Mouse (Mus musculus): ENCODE results near the gene Gzmm. TPM values are rescaled to one million over a fixed set of nuclear protein-coding genes. Genes with fewer than 3 reads are reported as not detected.

The Gzmm gene
- total and polyA plus RNA-seq, 2 experiments = 0.09 to 0.37 TPM

DNA sequence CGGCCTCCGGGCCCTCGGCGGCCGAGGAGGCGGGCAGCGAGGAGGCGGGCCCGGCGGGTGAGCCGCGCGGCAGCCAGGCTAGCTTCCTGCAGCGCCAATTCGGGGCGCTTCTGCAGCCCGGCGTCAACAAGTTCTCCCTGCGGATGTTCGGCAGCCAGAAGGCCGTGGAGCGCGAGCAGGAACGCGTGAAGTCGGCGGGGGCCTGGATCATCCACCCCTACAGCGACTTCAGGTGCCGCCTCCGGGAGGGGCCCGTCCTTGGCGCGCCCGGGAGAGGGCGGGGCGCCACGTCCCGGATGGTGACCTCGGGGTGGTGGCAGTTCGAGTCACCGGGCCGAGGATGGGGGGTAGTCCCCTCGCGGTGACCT lies 28.2 kb downstream of the Gzmm start:
- no peak for DNase-seq (ENCODE audit: extremely low read depth, low read depth, low spot score)
- peak overlapping the region; percentile 64; the same call in 1 of the 2 replicates for H3K4me3 ChIP-seq (ENCODE audit: insufficient read depth, low read depth, low read length)
- under 1% methylated on average over 43 of the region's 44 CpGs for WGBS
- H3K27me3 ChIP-seq (ENCODE audit: control insufficient read depth, insufficient read depth, low read length) = peaks cover 10% of the 10 kb centered on the region
- no peaks in the 10 kb centered on the region for H3K79me2 ChIP-seq (ENCODE audit: control insufficient read depth, insufficient read depth, low read length)
- no peaks in the 10 kb centered on the region for H3K36me3 ChIP-seq (ENCODE audit: control insufficient read depth, insufficient read depth, low read length)
- H3K9ac ChIP-seq (ENCODE audit: low read depth, low read length) = no peak overlapping the region
- no peak for TF ChIP-seq CTCF (IDR thresholded peaks at IDR 0.05; ENCODE audit: low read depth, low read length)
- no peak for TF ChIP-seq POLR2A (IDR thresholded peaks at IDR 0.05; ENCODE audit: extremely low read depth, insufficient read depth, low read length)
- no peaks in the 10 kb centered on the region for H3K4me1 ChIP-seq (ENCODE audit: control insufficient read depth, insufficient read depth, low read length)
- H3K27ac ChIP-seq (replicated peaks; ENCODE audit: insufficient read depth, low read depth, low read length) = no peak overlapping the region

DNA sequence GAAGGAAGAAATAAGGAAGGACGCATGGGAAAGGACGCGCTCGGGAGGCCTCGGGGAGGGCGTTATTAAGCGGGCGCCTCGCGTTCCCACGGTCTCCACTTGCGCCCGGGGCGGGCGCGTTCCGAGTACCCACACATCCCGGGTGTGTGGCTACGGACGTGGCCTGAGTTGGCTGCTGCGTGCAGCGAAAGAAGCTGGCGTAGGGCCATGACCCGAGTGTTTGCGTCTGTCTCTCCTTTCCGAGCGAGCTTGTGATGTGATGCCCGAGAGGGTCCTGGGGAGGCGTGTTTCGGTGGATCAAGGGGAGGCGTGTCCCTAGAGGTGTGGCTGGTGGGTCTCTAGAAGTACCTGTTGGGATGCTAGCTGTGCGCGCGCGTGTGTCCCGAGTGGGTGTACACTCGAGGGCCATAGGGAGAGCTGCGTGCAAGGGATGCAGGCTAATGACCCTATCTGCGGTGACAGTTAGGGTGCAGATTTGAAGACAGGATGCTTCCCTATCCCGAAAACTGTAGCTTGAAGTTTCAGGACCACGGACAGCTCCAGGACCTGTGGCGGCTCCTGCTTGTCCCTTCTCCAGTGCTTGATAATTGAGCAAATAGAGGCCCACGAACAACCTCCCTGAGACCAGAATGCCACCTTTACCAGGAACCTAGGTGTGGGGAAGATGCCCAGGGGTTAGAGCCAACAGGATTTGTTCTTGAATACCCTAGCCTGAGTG lies 29.0 kb downstream of the Gzmm start:
- peak; percentile 46 for DNase-seq (ENCODE audit: extremely low read depth, low read depth, low spot score)
- Histone ChIP-seq H3K27me3 (ENCODE audit: control insufficient read depth, insufficient read depth, low read length) (peaks cover 10% of the 10 kb centered on the region), H3K4me1 (ENCODE audit: control insufficient read depth, insufficient read depth, low read length) (no peaks in the 10 kb centered on the region), H3K27ac (replicated peaks; ENCODE audit: insufficient read depth, low read depth, low read length) (no peak overlapping the region), H3K79me2 (ENCODE audit: control insufficient read depth, insufficient read depth, low read length) (no peaks in the 10 kb centered on the region), H3K36me3 (ENCODE audit: control insufficient read depth, insufficient read depth, low read length) (no peaks in the 10 kb centered on the region), H3K4me3 (ENCODE audit: insufficient read depth, low read depth, low read length) (no peak overlapping the region), H3K9ac (ENCODE audit: low read depth, low read length) (no peak overlapping the region)
- WGBS = 5% methylated on average over 43 of the region's 43 CpGs
- no peak for TF ChIP-seq CTCF (IDR thresholded peaks at IDR 0.05; ENCODE audit: low read depth, low read length)
- no peak for TF ChIP-seq POLR2A (IDR thresholded peaks at IDR 0.05; ENCODE audit: extremely low read depth, insufficient read depth, low read length)

DNA sequence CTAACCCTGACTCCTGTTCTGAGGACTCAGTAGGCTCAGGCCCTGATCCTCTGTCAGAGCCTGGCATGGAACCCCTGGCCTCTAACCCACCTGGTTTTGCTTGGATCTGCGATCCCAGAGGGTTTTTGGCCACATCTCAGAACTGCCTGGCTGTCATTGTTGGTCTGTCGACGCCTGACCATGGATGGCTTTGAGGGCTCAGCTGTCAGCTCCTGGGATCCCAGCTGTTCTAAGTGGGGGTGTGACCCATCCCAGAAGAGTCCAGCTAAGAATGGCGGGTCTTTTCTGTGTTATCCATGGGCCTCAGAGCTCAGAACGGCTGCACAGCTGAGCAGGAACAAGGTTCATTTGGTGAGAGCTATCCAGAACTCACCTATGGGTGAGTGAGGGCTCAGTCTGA lies 32.3 kb downstream of the Gzmm start:
- no peak overlapping the region for H3K9ac ChIP-seq (ENCODE audit: low read depth, low read length)
- H3K27me3 ChIP-seq (ENCODE audit: control insufficient read depth, insufficient read depth, low read length) = peaks cover 9% of the 10 kb centered on the region
- H3K27ac ChIP-seq (replicated peaks; ENCODE audit: insufficient read depth, low read depth, low read length) = no peak overlapping the region
- no peaks in the 10 kb centered on the region for H3K4me1 ChIP-seq (ENCODE audit: control insufficient read depth, insufficient read depth, low read length)
- no peak for TF ChIP-seq CTCF (IDR thresholded peaks at IDR 0.05; ENCODE audit: low read depth, low read length)
- no peak for TF ChIP-seq POLR2A (IDR thresholded peaks at IDR 0.05; ENCODE audit: extremely low read depth, insufficient read depth, low read length)
- no peak overlapping the region for H3K4me3 ChIP-seq (ENCODE audit: insufficient read depth, low read depth, low read length)
- H3K79me2 ChIP-seq (ENCODE audit: control insufficient read depth, insufficient read depth, low read length) = no peaks in the 10 kb centered on the region
- H3K36me3 ChIP-seq (ENCODE audit: control insufficient read depth, insufficient read depth, low read length) = no peaks in the 10 kb centered on the region
- no peak for DNase-seq (ENCODE audit: extremely low read depth, low read depth, low spot score)
- 56% methylated on average over 5 of the region's 5 CpGs for WGBS

DNA sequence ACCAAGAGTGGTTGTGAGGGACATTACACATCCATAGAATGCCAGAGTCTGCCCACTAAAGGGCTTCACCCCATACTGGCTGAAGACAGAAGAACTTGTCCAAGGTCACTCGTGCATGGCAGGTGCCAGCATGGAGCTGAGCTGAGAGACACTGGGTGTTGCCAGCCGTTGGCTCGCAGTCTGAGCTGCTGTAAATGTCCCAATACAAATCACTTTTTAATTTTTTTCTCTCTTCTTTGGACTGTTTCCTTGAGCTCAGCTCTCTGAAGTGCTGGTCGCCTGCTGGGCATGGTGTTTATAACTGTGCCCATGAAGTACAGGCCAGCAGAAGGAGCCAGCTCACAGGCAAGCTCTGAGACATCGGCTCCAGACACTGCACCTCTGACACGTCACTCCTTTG lies 34.2 kb downstream of the Gzmm start:
- 69% methylated on average over 6 of the region's 6 CpGs for WGBS
- TF ChIP-seq POLR2A (IDR thresholded peaks at IDR 0.05; ENCODE audit: extremely low read depth, insufficient read depth, low read length) (no peak), CTCF (IDR thresholded peaks at IDR 0.05; ENCODE audit: low read depth, low read length) (no peak)
- Histone ChIP-seq H3K4me1 (ENCODE audit: control insufficient read depth, insufficient read depth, low read length) (no peaks in the 10 kb centered on the region), H3K4me3 (ENCODE audit: insufficient read depth, low read depth, low read length) (no peak overlapping the region), H3K79me2 (ENCODE audit: control insufficient read depth, insufficient read depth, low read length) (no peaks in the 10 kb centered on the region), H3K27me3 (ENCODE audit: control insufficient read depth, insufficient read depth, low read length) (no peaks in the 10 kb centered on the region), H3K27ac (replicated peaks; ENCODE audit: insufficient read depth, low read depth, low read length) (no peak overlapping the region), H3K36me3 (ENCODE audit: control insufficient read depth, insufficient read depth, low read length) (no peaks in the 10 kb centered on the region), H3K9ac (ENCODE audit: low read depth, low read length) (no peak overlapping the region)
- DNase-seq (ENCODE audit: extremely low read depth, low read depth, low spot score) = no peak

DNA sequence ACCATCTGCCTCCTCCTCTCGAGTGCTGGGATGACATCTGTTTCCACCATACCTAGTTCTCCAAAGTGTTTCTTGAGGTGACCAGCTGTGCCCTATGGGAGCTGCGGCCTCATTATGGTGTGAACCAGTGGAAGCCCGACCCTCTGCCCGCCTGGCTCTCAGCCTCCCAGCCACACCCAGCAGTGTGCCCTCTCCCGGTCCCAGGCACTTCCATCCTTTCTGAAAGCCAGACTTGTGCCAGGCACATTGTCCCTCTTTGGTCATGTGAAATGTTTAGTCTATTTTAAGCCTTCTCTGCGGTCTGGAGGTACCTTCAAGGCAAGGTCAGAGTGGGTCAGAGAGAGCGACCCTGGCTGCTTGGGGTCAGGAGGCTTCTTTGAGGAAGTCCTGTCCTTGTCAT lies 34.9 kb downstream of the Gzmm start:
- TF ChIP-seq POLR2A (IDR thresholded peaks at IDR 0.05; ENCODE audit: extremely low read depth, insufficient read depth, low read length) (no peak), CTCF (IDR thresholded peaks at IDR 0.05; ENCODE audit: low read depth, low read length) (no peak)
- no peak overlapping the region for H3K9ac ChIP-seq (ENCODE audit: low read depth, low read length)
- no peak overlapping the region for H3K4me3 ChIP-seq (ENCODE audit: insufficient read depth, low read depth, low read length)
- no peak overlapping the region for H3K27ac ChIP-seq (replicated peaks; ENCODE audit: insufficient read depth, low read depth, low read length)
- H3K36me3 ChIP-seq (ENCODE audit: control insufficient read depth, insufficient read depth, low read length) = no peaks in the 10 kb centered on the region
- H3K27me3 ChIP-seq (ENCODE audit: control insufficient read depth, insufficient read depth, low read length) = no peaks in the 10 kb centered on the region
- no peaks in the 10 kb centered on the region for H3K79me2 ChIP-seq (ENCODE audit: control insufficient read depth, insufficient read depth, low read length)
- DNase-seq (ENCODE audit: extremely low read depth, low read depth, low spot score) = no peak
- H3K4me1 ChIP-seq (ENCODE audit: control insufficient read depth, insufficient read depth, low read length) = no peaks in the 10 kb centered on the region
- 78% methylated on average over 7 of the region's 7 CpGs for WGBS

DNA sequence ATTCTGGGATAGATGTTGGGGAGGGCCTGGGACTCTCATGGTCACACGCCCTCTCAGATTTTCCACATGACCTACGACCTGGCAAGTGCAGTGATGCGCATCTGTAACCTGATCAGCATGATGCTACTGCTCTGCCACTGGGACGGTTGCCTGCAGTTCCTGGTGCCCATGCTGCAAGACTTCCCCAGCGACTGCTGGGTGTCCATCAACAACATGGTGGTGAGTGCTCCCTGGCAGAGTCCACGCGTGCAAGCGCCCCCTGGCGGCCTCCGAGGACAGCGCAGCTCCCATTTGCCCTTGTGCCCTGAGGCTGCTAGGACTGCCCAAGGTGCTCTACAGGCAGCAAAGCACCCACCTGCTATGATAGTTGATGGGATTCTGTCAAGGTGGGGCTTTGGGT lies 37.3 kb downstream of the Gzmm start:
- TF ChIP-seq CTCF (IDR thresholded peaks at IDR 0.05; ENCODE audit: low read depth, low read length) (peak; percentile 85), POLR2A (IDR thresholded peaks at IDR 0.05; ENCODE audit: extremely low read depth, insufficient read depth, low read length) (no peak)
- Histone ChIP-seq H3K79me2 (ENCODE audit: control insufficient read depth, insufficient read depth, low read length) (no peaks in the 10 kb centered on the region), H3K4me3 (ENCODE audit: insufficient read depth, low read depth, low read length) (no peak overlapping the region), H3K36me3 (ENCODE audit: control insufficient read depth, insufficient read depth, low read length) (no peaks in the 10 kb centered on the region), H3K9ac (ENCODE audit: low read depth, low read length) (no peak overlapping the region), H3K27ac (replicated peaks; ENCODE audit: insufficient read depth, low read depth, low read length) (no peak overlapping the region), H3K27me3 (ENCODE audit: control insufficient read depth, insufficient read depth, low read length) (no peaks in the 10 kb centered on the region), H3K4me1 (ENCODE audit: control insufficient read depth, insufficient read depth, low read length) (no peaks in the 10 kb centered on the region)
- WGBS = 37% methylated on average over 11 of the region's 11 CpGs
- DNase-seq (ENCODE audit: extremely low read depth, low read depth, low spot score) = no peak

All from liver, adult 2 months (tissue).